Mouse (Mus musculus) kidney, adult 2 months (tissue): ENCODE measurements around the gene Cplx1. TPM values are rescaled to one million over a fixed set of nuclear protein-coding genes. Genes with fewer than 3 reads are reported as not detected.

ENCODE experiments used
- DNase-seq: peaks from one replicate; pipeline ENCODE4 v3.0.0; 2021
- H3K27ac ChIP-seq: fragments of 200-500 bp; 2 replicates; pipeline ENCODE4 v1.5.1; 2012; ENCODE audit warnings: low read depth, low read length, control low read depth, inconsistent platforms; ENCODE audit not compliant: insufficient read depth
- H3K27me3 ChIP-seq: fragments of 200-500 bp; replicated peaks from 2 replicates; pipeline ENCODE4 v1.6.1; 2012; ENCODE audit warnings: mild to moderate bottlenecking, moderate library complexity, low read length, inconsistent platforms; ENCODE audit not compliant: control insufficient read depth, insufficient read depth
- H3K36me3 ChIP-seq: fragments of 200-500 bp; 2 replicates; pipeline ENCODE4 v1.6.1; 2012; ENCODE audit warnings: mild to moderate bottlenecking, moderate library complexity, low read length, inconsistent platforms; ENCODE audit not compliant: control insufficient read depth, insufficient read depth
- H3K4me1 ChIP-seq: fragments of 200-500 bp; 2 replicates; pipeline ENCODE4 v1.6.1; 2011; ENCODE audit warnings: low read length; ENCODE audit not compliant: control insufficient read depth, insufficient read depth
- H3K4me3 ChIP-seq: fragments of 200-500 bp; 2 replicates; pipeline ENCODE4 v1.5.1; 2011; ENCODE audit warnings: mild to moderate bottlenecking, low read depth, low read length, control low read depth; ENCODE audit not compliant: insufficient read depth
- CTCF ChIP-seq: fragments of 200-500 bp; conservative IDR thresholded peaks from 2 replicates; pipeline ENCODE4 v1.5.1; 2011; ENCODE audit warnings: low read depth, mild to moderate bottlenecking, control low read depth, low read length, moderate library complexity, mixed read lengths; ENCODE audit not compliant: insufficient read depth, insufficient read length
- POLR2A ChIP-seq: fragments of 200-500 bp; IDR thresholded peaks from one replicate; pipeline ENCODE4 v1.6.1; 2011; ENCODE audit warnings: low read depth, low read length, control low read depth
- WGBS: fragments of 180-500 bp; shearing (Covaris S2); methylation state at CpG from one replicate; pipeline ENCODE4 v1.1.7; 2018; 5-methylcytosine and 5-hydroxymethylcytosine counted together
- polyA plus RNA-seq: library from polyadenylated mRNA; depleted of rRNA; stranded (reverse); fragments of >200 nt; gene quantifications from 2 replicates; pipeline ENCODE4 v1.2.3, GENCODE M21; 2012; rRNA removed

Cplx1 gene
- polyA plus RNA-seq, 1 experiment = 0.59 TPM

- H3K4me3 ChIP-seq = no peak overlapping the region
- no peak overlapping the region for H3K27ac ChIP-seq
- no peaks in the 10 kb centered on the region for H3K4me1 ChIP-seq
- TF ChIP-seq CTCF = no peak
- TF ChIP-seq POLR2A = no peak
- no peaks in the 10 kb centered on the region for H3K27me3 ChIP-seq
- no peak for DNase-seq
- peaks cover 3% of the 10 kb centered on the region; the same call in 1 of the 2 replicates for H3K36me3 ChIP-seq
- WGBS = 85% methylated on average over 6 of the region's 6 CpGs
Observed at GRCm38 (mm10) chr5:108483006-108483405, 66.8 kb downstream of the Cplx1 start.

- peaks cover 2% of the 10 kb centered on the region for H3K36me3 ChIP-seq
- 95% methylated on average over 3 of the region's 3 CpGs for WGBS
- TF ChIP-seq POLR2A (no peak), CTCF (no peak)
Observed at GRCm38 (mm10) chr5:108475977-108476376, 73.8 kb downstream of the Cplx1 start.

GRCm38 (mm10) chr5:108473737-108474136 lies 76.1 kb downstream of the Cplx1 start:
- no peak for DNase-seq
- peaks cover 2% of the 10 kb centered on the region for H3K36me3 ChIP-seq
- no peaks in the 10 kb centered on the region for H3K4me1 ChIP-seq
- no peaks in the 10 kb centered on the region for H3K27me3 ChIP-seq
- no peak overlapping the region for H3K4me3 ChIP-seq
- 90% methylated on average over 4 of the region's 4 CpGs for WGBS
- TF ChIP-seq POLR2A (no peak), CTCF (no peak)
- H3K27ac ChIP-seq = no peak overlapping the region

More at GRCm38 (mm10) chr5:108475977-108476376, 73.8 kb downstream of the Cplx1 start:
- Histone ChIP-seq H3K27ac (no peak overlapping the region), H3K27me3 (no peaks in the 10 kb centered on the region), H3K4me1 (no peaks in the 10 kb centered on the region), H3K4me3 (no peak overlapping the region)
- DNase-seq = no peak

- 68% methylated on average over 7 of the region's 7 CpGs for WGBS
- TF ChIP-seq POLR2A (no peak), CTCF (no peak)
- Histone ChIP-seq H3K27ac (no peak overlapping the region), H3K4me3 (no peak overlapping the region), H3K36me3 (no peaks in the 10 kb centered on the region; the same call in 1 of the 2 replicates), H3K27me3 (no peaks in the 10 kb centered on the region), H3K4me1 (peaks cover 6% of the 10 kb centered on the region; the same call in 1 of the 2 replicates)
- DNase-seq = no peak
Observed at GRCm38 (mm10) chr5:108469617-108470016, 80.2 kb downstream of the Cplx1 start.

Other genes starting within 250 kb of the Cplx1 start
- 16.6 and 18.7 TPM in 2 replicates for gene Pigg, start 237.4 kb downstream of the Cplx1 start, polyA plus RNA-seq
- 0.59 and 0.95 TPM in 2 replicates for gene Gm42517, start 182.1 kb downstream of the Cplx1 start, polyA plus RNA-seq
- gene Pde6b, start 161.6 kb downstream of the Cplx1 start, polyA plus RNA-seq = not detected in 2 replicates
- 103 and 172 TPM in 2 replicates for gene Atp5k, start 115.6 kb downstream of the Cplx1 start, polyA plus RNA-seq
- 5.0 and 5.3 TPM in 2 replicates for gene Mfsd7a, start 101.1 kb downstream of the Cplx1 start, polyA plus RNA-seq
- gene Pcgf3, start 88.8 kb downstream of the Cplx1 start, polyA plus RNA-seq = 9.0 and 10.2 TPM in 2 replicates
- 80.5 and 89.0 TPM in 2 replicates for gene Gak, start 79.7 kb upstream of the Cplx1 start, polyA plus RNA-seq
- gene Tmem175, start 79.7 kb upstream of the Cplx1 start, polyA plus RNA-seq = 67.1 and 76.4 TPM in 2 replicates
- 9.1 and 12.7 TPM in 2 replicates for gene Idua, start 110.3 kb upstream of the Cplx1 start, polyA plus RNA-seq
- 27.9 and 34.8 TPM in 2 replicates for gene Dgkq, start 119.6 kb upstream of the Cplx1 start, polyA plus RNA-seq
- 257 and 309 TPM in 2 replicates for gene Slc26a1, start 125.5 kb upstream of the Cplx1 start, polyA plus RNA-seq
- gene Fgfrl1, start 142.4 kb upstream of the Cplx1 start, polyA plus RNA-seq = 65.1 and 74.8 TPM in 2 replicates
- gene Rnf212, start 225.0 kb upstream of the Cplx1 start, polyA plus RNA-seq = not detected in 2 replicates
- not detected in 2 replicates for gene Tmed11, start 245.3 kb upstream of the Cplx1 start, polyA plus RNA-seq